Mouse (Mus musculus): ENCODE measurements around the gene Abcf2.

DNA sequence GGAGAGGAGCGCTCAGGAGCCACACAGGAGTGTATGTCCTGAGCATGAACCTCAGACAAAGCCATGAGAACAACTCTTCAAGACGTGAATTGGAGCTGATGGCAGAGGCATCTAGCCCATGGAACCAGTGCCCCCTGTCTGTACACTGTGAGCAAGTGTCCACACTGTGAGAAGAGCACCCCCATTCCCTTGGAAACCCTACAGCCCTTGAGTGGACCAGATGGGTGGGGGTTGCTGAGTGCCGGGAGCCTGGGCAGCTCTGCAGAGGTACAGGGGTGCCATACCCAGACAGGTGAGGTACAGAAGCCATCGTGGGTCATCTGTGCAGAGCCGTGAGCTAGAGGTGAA lies 35.0 kb upstream of the Abcf2 start:
- TF ChIP-seq POLR2A (IDR thresholded peaks at IDR 0.05; ENCODE audit: extremely low read depth, insufficient read depth, low read length) (no peak), CTCF (IDR thresholded peaks at IDR 0.05; ENCODE audit: low read depth, low read length) (no peak)
